In genomic region chr13:112798953-112799305, GRCm38 (mm10) we compare ENCODE assay signal across 11 mouse cellular contexts.
"Had no signal": no experiment of that assay in that cellular context is flagged by ENCODE, and none has a peak within 500 bp of the region (broad histone marks: within the 10 kb centered on the region; RNA-seq: fewer than 3 reads in every experiment).

No protein-coding gene starts in this region.

- H3K4me3 ChIP-seq: left cerebral cortex, adult 2 months; liver, embryonic 13.5 days had no signal

- H3K27ac ChIP-seq: kidney, postnatal 0 days; left cerebral cortex, adult 2 months; liver, embryonic 13.5 days; stomach, postnatal 0 days had no signal

- DNase-seq: kidney, postnatal 25 days; layer of hippocampus, postnatal 36 days; liver, embryonic 13.5 days; lung, adult 2 months; lung, postnatal 14 days; lung, postnatal 4 days; midbrain, embryonic 14.5 days; thymus, postnatal 36 days had no signal

- H3K9ac ChIP-seq: liver, embryonic 13.5 days had no signal

- H3K36me3 ChIP-seq: liver, embryonic 13.5 days had no signal

- H3K9me3 ChIP-seq: liver, embryonic 13.5 days had no signal
